Mouse (Mus musculus): ENCODE results near the gene Katnal1. TPM values are rescaled to one million over a fixed set of nuclear protein-coding genes. Genes with fewer than 3 reads are reported as not detected.

The Katnal1 gene
- polyA plus RNA-seq, 1 experiment from 2014 or later, result 13.8 TPM

DNA sequence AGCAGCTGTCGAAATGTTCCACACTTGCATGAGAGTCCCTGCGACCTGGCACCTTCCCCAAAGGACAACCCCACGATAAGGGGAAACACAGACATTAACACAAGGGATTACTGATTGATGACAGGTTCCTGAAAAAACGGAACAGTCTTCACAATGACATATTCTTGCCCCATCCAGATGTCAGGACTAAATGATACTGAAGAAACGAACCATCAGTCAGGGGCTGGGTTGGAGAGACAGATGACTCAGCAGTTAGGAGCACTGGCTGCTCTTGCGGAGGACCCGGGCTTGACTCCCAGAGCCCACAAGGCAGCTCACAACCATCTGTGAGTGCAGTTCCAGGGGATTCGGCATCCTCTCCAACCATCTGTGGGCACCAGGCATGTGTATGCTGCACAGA, 67.0 kb downstream of the Katnal1 start:
- no peaks in the 10 kb centered on the region for H3K36me3 ChIP-seq (ENCODE audit: control insufficient read depth, insufficient read depth, low read length)
- no peaks in the 10 kb centered on the region for H3K27me3 ChIP-seq (replicated peaks; ENCODE audit: control insufficient read depth, insufficient read depth, low read length)
- WGBS, result 62% methylated on average over 8 of the region's 8 CpGs
- ATAC-seq (ENCODE audit: low read depth), result no peak
- no peak overlapping the region for H3K9ac ChIP-seq (ENCODE audit: low read depth, low read length)
- DNase-seq (ENCODE audit: low spot score), result no peak
- H3K27ac ChIP-seq (replicated peaks; ENCODE audit: low read depth, low read length), result no peak overlapping the region
- H3K4me2 ChIP-seq (ENCODE audit: low read depth, low read length), result no peak overlapping the region
- H3K9me3 ChIP-seq (ENCODE audit: control insufficient read depth, low read length), result no peaks in the 10 kb centered on the region
- peaks cover 3% of the 10 kb centered on the region; the same call in 1 of the 2 replicates for H3K4me1 ChIP-seq (ENCODE audit: control insufficient read depth, insufficient read depth, low read length)
- no peak overlapping the region for H3K4me3 ChIP-seq (ENCODE audit: low read depth, low read length)

DNA sequence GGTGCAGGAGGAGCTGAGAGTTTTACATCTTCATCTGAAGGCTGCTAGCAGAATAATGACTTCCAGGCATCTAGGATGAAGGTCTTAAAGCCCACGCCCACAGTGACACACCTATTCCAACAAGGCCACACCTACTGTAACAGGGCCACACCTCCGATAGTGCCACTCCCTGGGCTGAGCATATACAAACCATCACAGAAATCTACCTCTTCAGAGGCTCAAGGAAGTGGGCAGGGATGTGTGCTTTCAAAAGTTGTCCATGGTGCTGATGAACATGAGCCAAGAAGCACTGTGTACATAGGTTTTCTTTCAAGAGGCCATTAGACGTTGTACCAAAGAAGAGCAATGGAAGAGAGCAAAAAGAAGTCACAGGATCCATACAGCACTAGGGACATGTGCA, 71.6 kb downstream of the Katnal1 start:
- WGBS, result 78% methylated on average over 3 of the region's 3 CpGs
- ATAC-seq (ENCODE audit: low read depth) (no peak), DNase-seq (ENCODE audit: low spot score) (no peak)
- Histone ChIP-seq H3K36me3 (ENCODE audit: control insufficient read depth, insufficient read depth, low read length) (no peaks in the 10 kb centered on the region), H3K4me2 (ENCODE audit: low read depth, low read length) (no peak overlapping the region), H3K4me1 (ENCODE audit: control insufficient read depth, insufficient read depth, low read length) (no peaks in the 10 kb centered on the region), H3K9ac (ENCODE audit: low read depth, low read length) (no peak overlapping the region), H3K27me3 (replicated peaks; ENCODE audit: control insufficient read depth, insufficient read depth, low read length) (no peaks in the 10 kb centered on the region), H3K27ac (replicated peaks; ENCODE audit: low read depth, low read length) (no peak overlapping the region), H3K9me3 (ENCODE audit: control insufficient read depth, low read length) (no peaks in the 10 kb centered on the region), H3K4me3 (ENCODE audit: low read depth, low read length) (no peak overlapping the region)

DNA sequence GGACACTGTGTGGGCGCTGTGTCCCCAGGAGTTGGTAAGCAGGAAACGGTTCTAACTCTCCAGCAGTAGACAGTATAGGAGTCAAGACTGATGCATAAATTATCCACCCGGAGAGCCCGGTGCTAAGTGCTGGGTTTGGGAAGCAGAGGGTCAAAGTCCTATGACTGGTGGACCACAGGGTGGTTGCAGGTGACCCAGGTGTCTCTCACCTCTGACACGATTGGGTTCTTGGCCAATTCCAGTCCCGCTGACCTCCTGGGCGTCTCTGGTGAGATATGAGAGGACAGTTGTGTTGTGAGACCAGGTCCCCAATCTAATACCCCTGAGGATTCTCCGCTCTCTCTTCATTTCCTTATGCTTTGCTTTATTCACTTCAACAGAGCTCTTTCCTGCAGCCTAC, 74.1 kb downstream of the Katnal1 start:
- Histone ChIP-seq H3K36me3 (ENCODE audit: control insufficient read depth, insufficient read depth, low read length) (no peaks in the 10 kb centered on the region), H3K4me3 (ENCODE audit: low read depth, low read length) (no peak overlapping the region), H3K4me1 (ENCODE audit: control insufficient read depth, insufficient read depth, low read length) (no peaks in the 10 kb centered on the region), H3K4me2 (ENCODE audit: low read depth, low read length) (no peak overlapping the region), H3K27me3 (replicated peaks; ENCODE audit: control insufficient read depth, insufficient read depth, low read length) (no peaks in the 10 kb centered on the region), H3K9ac (ENCODE audit: low read depth, low read length) (no peak overlapping the region), H3K27ac (replicated peaks; ENCODE audit: low read depth, low read length) (no peak overlapping the region), H3K9me3 (ENCODE audit: control insufficient read depth, low read length) (no peaks in the 10 kb centered on the region)
- 80% methylated on average over 7 of the region's 8 CpGs for WGBS
- DNase-seq (ENCODE audit: low spot score) (no peak), ATAC-seq (ENCODE audit: low read depth) (no peak)

DNA sequence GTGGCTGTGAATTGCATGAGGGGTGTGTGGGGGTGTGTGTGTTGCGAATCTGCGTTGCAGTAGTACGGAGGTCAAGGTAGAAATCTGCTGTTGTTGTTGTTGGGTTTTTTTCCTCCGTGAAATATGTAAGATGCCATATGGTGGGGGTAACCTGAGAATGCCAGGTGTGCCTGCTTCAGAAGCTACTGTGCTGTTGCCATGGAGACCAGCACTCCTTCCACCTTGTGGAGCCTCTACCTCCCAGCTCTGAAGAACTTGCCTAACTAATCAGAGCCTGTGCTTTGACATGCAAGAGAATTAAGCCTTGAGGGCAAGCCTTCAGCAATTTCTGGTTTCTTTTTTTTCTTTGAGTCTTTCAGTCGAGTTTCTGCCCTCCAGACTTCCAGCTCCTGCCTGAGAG, 75.0 kb downstream of the Katnal1 start:
- WGBS, result 24% methylated on average over 5 of the region's 5 CpGs
- peak; percentile 75 for DNase-seq (ENCODE audit: low spot score)

DNA sequence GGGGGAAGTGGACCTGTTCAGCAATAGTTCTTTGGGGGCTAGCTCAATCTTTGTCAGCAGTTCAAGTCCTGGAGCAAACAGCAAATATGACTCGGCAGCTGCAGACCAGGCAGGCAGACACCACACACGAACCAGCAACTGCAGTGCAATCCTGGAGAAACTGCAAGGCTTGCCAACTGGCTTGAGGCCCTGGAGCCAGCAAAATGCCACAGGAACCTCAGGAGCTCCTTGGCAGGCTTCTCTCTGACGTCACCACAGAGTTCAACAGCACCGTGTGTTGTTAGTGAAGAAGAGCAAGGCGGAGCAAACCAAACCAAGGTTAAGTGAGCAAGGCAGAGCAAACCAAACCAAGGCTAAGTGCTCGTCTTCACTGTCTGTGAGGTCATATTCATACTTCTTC, 79.6 kb downstream of the Katnal1 start:
- H3K4me3 ChIP-seq (ENCODE audit: low read depth, low read length), result no peak overlapping the region
- H3K4me2 ChIP-seq (ENCODE audit: low read depth, low read length), result no peak overlapping the region
- no peaks in the 10 kb centered on the region for H3K9me3 ChIP-seq (ENCODE audit: control insufficient read depth, low read length)
- ATAC-seq (ENCODE audit: low read depth), result no peak
- H3K27me3 ChIP-seq (replicated peaks; ENCODE audit: control insufficient read depth, insufficient read depth, low read length), result no peaks in the 10 kb centered on the region
- no peak overlapping the region for H3K27ac ChIP-seq (replicated peaks; ENCODE audit: low read depth, low read length)
- H3K36me3 ChIP-seq (ENCODE audit: control insufficient read depth, insufficient read depth, low read length), result no peaks in the 10 kb centered on the region
- H3K9ac ChIP-seq (ENCODE audit: low read depth, low read length), result no peak overlapping the region
- WGBS, result 81% methylated on average over 6 of the region's 6 CpGs
- no peak for DNase-seq (ENCODE audit: low spot score)
- H3K4me1 ChIP-seq (ENCODE audit: control insufficient read depth, insufficient read depth, low read length), result no peaks in the 10 kb centered on the region

More for the DNA sequence above, 75.0 kb downstream of the Katnal1 start:
- Histone ChIP-seq H3K9ac (ENCODE audit: low read depth, low read length) (no peak overlapping the region), H3K27me3 (replicated peaks; ENCODE audit: control insufficient read depth, insufficient read depth, low read length) (no peaks in the 10 kb centered on the region), H3K9me3 (ENCODE audit: control insufficient read depth, low read length) (no peaks in the 10 kb centered on the region), H3K4me1 (ENCODE audit: control insufficient read depth, insufficient read depth, low read length) (no peaks in the 10 kb centered on the region), H3K36me3 (ENCODE audit: control insufficient read depth, insufficient read depth, low read length) (no peaks in the 10 kb centered on the region), H3K27ac (replicated peaks; ENCODE audit: low read depth, low read length) (no peak overlapping the region), H3K4me2 (ENCODE audit: low read depth, low read length) (no peak overlapping the region), H3K4me3 (ENCODE audit: low read depth, low read length) (no peak overlapping the region)
- ATAC-seq (ENCODE audit: low read depth), result peak; percentile 90; the same call in 1 of the 2 replicates

DNA sequence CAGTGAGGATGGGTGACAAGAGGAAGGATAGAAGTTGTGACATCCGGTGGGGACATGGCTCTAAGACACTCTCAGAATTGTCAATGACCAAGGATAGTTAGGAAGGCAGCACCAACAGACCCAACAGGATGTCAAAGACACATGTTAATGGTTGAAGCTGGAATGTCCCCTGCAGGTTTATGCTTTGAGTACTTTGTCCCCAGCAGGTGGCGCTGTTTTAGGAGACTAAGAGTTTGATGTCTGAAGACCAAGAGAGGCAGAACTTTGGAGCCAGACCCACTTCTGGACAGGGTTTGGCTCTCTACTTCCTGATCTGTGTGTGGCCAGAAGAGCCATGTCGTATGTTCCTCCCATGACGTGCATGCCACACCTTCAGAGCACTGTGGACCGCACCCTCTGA, 82.1 kb downstream of the Katnal1 start:
- Histone ChIP-seq H3K4me3 (ENCODE audit: low read depth, low read length) (no peak overlapping the region), H3K27me3 (replicated peaks; ENCODE audit: control insufficient read depth, insufficient read depth, low read length) (no peaks in the 10 kb centered on the region), H3K9me3 (ENCODE audit: control insufficient read depth, low read length) (no peaks in the 10 kb centered on the region), H3K4me1 (ENCODE audit: control insufficient read depth, insufficient read depth, low read length) (no peaks in the 10 kb centered on the region), H3K9ac (ENCODE audit: low read depth, low read length) (no peak overlapping the region), H3K4me2 (ENCODE audit: low read depth, low read length) (no peak overlapping the region), H3K27ac (replicated peaks; ENCODE audit: low read depth, low read length) (no peak overlapping the region), H3K36me3 (ENCODE audit: control insufficient read depth, insufficient read depth, low read length) (no peaks in the 10 kb centered on the region)
- 98% methylated on average over 5 of the region's 5 CpGs for WGBS
- DNase-seq (ENCODE audit: low spot score) (no peak), ATAC-seq (ENCODE audit: low read depth) (no peak)

DNA sequence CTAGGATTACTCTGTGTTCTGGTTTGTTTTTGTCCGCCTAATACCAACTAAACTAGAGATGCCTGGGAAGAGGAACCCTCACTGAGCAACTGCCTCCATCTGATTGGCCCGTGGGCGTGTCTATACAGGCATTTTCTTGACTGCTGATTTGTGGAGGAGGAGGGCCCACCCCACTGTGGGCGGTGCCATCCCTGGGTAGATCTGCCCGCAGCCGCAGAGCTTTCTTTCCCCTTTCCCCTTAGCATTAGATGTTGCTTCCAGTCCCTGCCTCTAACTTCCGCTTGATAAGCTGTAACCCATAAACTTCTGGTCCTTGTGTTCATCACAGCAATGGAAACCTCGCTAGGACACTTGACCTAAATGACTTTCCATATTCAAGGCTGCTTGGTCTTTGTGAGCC, 92.1 kb downstream of the Katnal1 start:
- Histone ChIP-seq H3K36me3 (ENCODE audit: control insufficient read depth, insufficient read depth, low read length) (no peaks in the 10 kb centered on the region), H3K27ac (replicated peaks; ENCODE audit: low read depth, low read length) (no peak overlapping the region), H3K9me3 (ENCODE audit: control insufficient read depth, low read length) (no peaks in the 10 kb centered on the region), H3K4me3 (ENCODE audit: low read depth, low read length) (no peak overlapping the region), H3K9ac (ENCODE audit: low read depth, low read length) (no peak overlapping the region), H3K4me1 (ENCODE audit: control insufficient read depth, insufficient read depth, low read length) (peaks cover under 1% of the 10 kb centered on the region; the same call in 1 of the 2 replicates), H3K4me2 (ENCODE audit: low read depth, low read length) (no peak overlapping the region), H3K27me3 (replicated peaks; ENCODE audit: control insufficient read depth, insufficient read depth, low read length) (peaks cover 18% of the 10 kb centered on the region)
- ATAC-seq (ENCODE audit: low read depth), result no peak
- no peak for DNase-seq (ENCODE audit: low spot score)
- WGBS, result 39% methylated on average over 8 of the region's 8 CpGs

DNA sequence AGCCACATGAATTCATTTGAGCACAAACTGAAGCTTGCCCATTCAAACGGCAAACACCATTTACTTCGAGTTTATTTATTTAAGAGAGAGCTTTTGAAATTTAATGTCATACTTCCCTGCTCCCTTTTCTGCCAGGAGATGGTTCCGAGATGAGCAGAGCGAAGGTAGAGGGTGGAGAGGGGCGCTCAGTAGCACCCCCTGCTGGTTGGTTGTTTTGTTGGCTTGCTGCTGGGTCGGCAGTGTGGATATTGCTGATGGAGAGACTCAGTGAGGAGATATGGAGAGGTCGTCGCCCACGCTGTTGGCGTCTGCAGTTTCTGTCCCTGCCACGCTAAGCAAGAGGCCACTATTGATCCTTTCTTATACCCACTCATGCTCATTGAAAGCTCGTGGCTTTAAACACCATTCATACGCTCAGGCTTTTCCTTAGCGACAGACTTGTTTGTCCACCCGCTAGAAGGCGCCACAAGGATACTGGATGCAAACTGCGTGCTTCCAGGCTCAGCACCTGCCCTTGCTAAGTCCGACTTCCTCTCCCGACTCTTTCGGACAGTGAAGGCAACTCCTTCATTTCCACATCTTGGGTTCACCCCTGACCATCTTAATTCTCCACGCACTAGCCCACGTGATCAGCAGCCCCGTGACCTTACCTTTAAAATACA, 97.4 kb downstream of the Katnal1 start:
- WGBS, result 6% methylated on average over 23 of the region's 23 CpGs
- Histone ChIP-seq H3K4me1 (ENCODE audit: control insufficient read depth, insufficient read depth, low read length) (peaks cover 8% of the 10 kb centered on the region; the same call in 1 of the 2 replicates), H3K9me3 (ENCODE audit: control insufficient read depth, low read length) (no peaks in the 10 kb centered on the region), H3K27me3 (replicated peaks; ENCODE audit: control insufficient read depth, insufficient read depth, low read length) (peaks cover 25% of the 10 kb centered on the region), H3K36me3 (ENCODE audit: control insufficient read depth, insufficient read depth, low read length) (no peaks in the 10 kb centered on the region), H3K9ac (ENCODE audit: low read depth, low read length) (0 out of 2 replicates have a peak overlapping the region, but pooled peaks have one; percentile 25), H3K27ac (replicated peaks; ENCODE audit: low read depth, low read length) (no peak overlapping the region), H3K4me2 (ENCODE audit: low read depth, low read length) (peak overlapping the region; percentile 52), H3K4me3 (ENCODE audit: low read depth, low read length) (peak overlapping the region; percentile 24)
- ATAC-seq (ENCODE audit: low read depth) (peak; percentile 62; the same call in 1 of the 2 replicates), DNase-seq (ENCODE audit: low spot score) (peak; percentile 62)

DNA sequence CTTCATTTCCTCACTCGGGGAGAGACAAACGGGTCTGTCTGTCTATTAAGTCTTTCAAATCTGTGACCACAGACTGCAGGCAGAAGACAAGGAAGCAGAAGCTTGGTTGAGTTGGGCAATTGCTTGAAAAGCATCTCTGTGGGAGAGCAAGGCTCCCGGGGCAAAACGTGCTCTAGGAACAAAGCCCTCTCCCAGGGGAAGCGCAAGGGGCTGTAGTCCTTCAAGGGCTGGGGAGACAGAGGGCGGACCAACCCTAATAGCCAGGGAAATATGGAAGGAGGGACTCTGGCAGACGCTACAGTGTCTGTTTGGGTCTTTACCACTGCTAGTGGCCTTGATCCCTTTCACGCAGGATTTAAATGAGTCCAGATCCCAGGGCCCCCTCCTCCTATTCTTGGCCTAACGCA, 98.0 kb downstream of the Katnal1 start:
- Histone ChIP-seq H3K27me3 (replicated peaks; ENCODE audit: control insufficient read depth, insufficient read depth, low read length) (peaks cover 25% of the 10 kb centered on the region), H3K4me1 (ENCODE audit: control insufficient read depth, insufficient read depth, low read length) (peaks cover 8% of the 10 kb centered on the region; the same call in 1 of the 2 replicates), H3K27ac (replicated peaks; ENCODE audit: low read depth, low read length) (no peak overlapping the region), H3K9me3 (ENCODE audit: control insufficient read depth, low read length) (no peaks in the 10 kb centered on the region), H3K36me3 (ENCODE audit: control insufficient read depth, insufficient read depth, low read length) (no peaks in the 10 kb centered on the region), H3K4me3 (ENCODE audit: low read depth, low read length) (peak overlapping the region; percentile 24), H3K9ac (ENCODE audit: low read depth, low read length) (no peak overlapping the region; the same call in 1 of the 2 replicates), H3K4me2 (ENCODE audit: low read depth, low read length) (peak overlapping the region; percentile 52)
- DNase-seq (ENCODE audit: low spot score) (peak; percentile 26), ATAC-seq (ENCODE audit: low read depth) (no peak)
- WGBS, result 9% methylated on average over 9 of the region's 9 CpGs
